Mouse (Mus musculus): Measurements from ENCODE around the gene Cdadc1. TPM values are rescaled to one million over a fixed set of nuclear protein-coding genes. Genes with fewer than 3 reads are reported as not detected.

The Cdadc1 gene
- polyA plus RNA-seq, 1 experiment from 2014 or later: 32.5 TPM

DNA sequence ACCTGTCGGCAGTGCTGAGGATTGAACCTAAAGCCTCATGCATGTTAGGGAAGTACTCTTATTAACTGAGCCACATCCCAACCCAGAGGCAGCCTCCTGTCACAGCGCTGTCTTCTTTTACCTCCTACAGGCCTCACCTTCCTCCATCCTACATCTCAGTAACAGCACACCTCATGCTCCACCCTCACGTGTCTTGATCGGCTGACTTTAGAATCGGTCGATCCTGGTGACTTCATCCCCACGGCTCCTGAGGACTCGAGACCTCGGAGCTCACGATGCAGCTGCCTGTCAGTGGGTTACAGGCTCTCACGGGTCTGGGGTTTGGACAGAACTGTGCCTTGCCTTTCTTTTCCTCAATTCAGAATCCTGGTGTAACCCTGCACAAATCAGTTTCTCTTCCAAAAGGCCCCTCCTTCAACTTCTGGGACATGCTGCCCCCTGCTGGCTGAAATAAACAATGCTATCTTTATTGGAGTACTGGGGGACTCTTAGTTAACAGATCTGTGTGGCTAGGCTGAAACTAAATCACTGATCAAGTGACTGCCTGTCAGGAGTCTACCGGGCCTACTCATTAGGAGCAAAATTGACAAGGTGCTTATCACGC is 41.7 kb downstream of the Cdadc1 start:
- H3K27me3 ChIP-seq: no peaks in the 10 kb centered on the region

DNA sequence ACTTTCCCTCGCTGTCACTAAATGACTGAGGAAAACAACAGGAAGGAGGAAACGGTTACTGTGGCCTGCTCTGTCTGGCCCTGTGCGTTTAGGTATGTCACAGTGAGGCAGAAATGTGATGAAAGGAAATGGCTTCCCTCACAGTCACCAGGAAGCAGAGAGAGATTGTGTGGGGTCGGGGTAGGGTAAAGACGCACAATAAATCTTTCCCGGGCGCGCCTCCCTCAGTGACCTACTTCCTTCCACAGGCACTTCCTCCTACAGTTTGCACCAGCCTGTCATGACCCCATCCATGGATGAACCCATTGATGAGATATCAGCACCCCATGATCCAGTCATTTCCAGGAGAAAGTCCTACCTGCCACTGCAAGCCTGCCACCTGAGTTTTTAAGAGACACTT is 42.7 kb downstream of the Cdadc1 start:
- H3K4me2 ChIP-seq (replicated peaks): no peak overlapping the region
- H3K36me3 ChIP-seq: no peaks in the 10 kb centered on the region
- no peak for ATAC-seq (ENCODE audit: insufficient number of reproducible peaks, low FRiP score, low TSS enrichment, low read depth)
- no peaks in the 10 kb centered on the region for H3K9me3 ChIP-seq (replicated peaks)
- WGBS: 82% methylated on average over 8 of the region's 8 CpGs
- no peak overlapping the region for H3K27ac ChIP-seq (replicated peaks)
- H3K27me3 ChIP-seq: no peaks in the 10 kb centered on the region
- H3K4me3 ChIP-seq (replicated peaks): no peak overlapping the region
- H3K4me1 ChIP-seq: no peaks in the 10 kb centered on the region
- H3K9ac ChIP-seq: no peak overlapping the region

More for the DNA sequence above, 41.7 kb downstream of the Cdadc1 start:
- Histone ChIP-seq H3K9ac (no peak overlapping the region), H3K36me3 (no peaks in the 10 kb centered on the region), H3K4me1 (no peaks in the 10 kb centered on the region), H3K27ac (replicated peaks) (no peak overlapping the region), H3K4me3 (replicated peaks) (0 out of 2 replicates have a peak overlapping the region, but pooled peaks have one; percentile 11), H3K4me2 (replicated peaks) (peak overlapping the region; percentile 32; the same call in 1 of the 2 replicates), H3K9me3 (replicated peaks) (no peaks in the 10 kb centered on the region)
- no peak for ATAC-seq (ENCODE audit: insufficient number of reproducible peaks, low FRiP score, low TSS enrichment, low read depth)
- WGBS: 46% methylated on average over 13 of the region's 13 CpGs

DNA sequence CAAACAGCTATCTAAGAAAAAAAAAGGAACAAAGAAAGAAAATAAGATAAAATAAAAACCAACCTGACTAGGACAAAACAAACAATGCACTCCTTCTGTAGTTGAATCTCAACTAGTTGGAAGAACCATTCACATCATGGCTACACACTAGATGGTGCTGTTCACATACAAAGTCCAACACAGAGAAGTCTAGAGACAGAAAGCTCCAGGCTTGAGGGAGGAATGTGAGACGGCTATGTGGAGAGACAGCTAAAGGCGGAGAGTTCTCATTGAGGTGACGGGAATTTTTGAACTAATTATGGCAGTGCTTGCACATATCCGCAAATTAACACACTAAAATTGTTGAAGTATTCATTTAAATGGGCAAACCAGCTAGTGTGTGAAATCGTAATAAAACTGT is 43.7 kb downstream of the Cdadc1 start:
- 64% methylated on average over 5 of the region's 5 CpGs for WGBS
- Histone ChIP-seq H3K4me2 (replicated peaks) (no peak overlapping the region), H3K27me3 (no peaks in the 10 kb centered on the region), H3K27ac (replicated peaks) (no peak overlapping the region), H3K9me3 (replicated peaks) (no peaks in the 10 kb centered on the region), H3K36me3 (no peaks in the 10 kb centered on the region), H3K9ac (no peak overlapping the region), H3K4me3 (replicated peaks) (no peak overlapping the region), H3K4me1 (no peaks in the 10 kb centered on the region)
- no peak for ATAC-seq (ENCODE audit: insufficient number of reproducible peaks, low FRiP score, low TSS enrichment, low read depth)

DNA sequence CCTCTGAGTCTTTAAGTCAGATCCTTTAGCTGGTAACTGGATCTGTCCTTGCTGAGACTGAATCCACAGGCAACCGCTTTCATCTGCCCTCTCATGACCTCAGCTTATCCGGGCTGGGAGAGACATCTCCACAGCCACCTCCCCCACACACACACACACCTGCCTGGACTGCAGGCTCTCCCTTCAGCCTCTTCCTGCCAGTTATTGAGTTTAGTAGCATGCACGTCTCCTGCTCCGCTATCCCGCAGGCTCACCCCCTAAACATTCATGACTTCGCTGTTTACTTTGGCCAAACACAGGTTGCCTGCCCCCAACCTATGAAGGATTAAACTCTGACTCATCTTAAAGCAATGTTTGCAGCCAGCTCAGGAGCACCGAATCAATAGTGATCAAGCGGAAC is 45.8 kb downstream of the Cdadc1 start:
- Histone ChIP-seq H3K4me3 (replicated peaks) (no peak overlapping the region), H3K4me1 (no peaks in the 10 kb centered on the region), H3K27ac (replicated peaks) (no peak overlapping the region), H3K9me3 (replicated peaks) (no peaks in the 10 kb centered on the region), H3K36me3 (0 out of 2 replicates have a peak, but pooled peaks cover 3% of the 10 kb centered on the region), H3K4me2 (replicated peaks) (no peak overlapping the region), H3K9ac (no peak overlapping the region), H3K27me3 (no peaks in the 10 kb centered on the region)
- no peak for ATAC-seq (ENCODE audit: insufficient number of reproducible peaks, low FRiP score, low TSS enrichment, low read depth)
- 50% methylated on average over 8 of the region's 8 CpGs for WGBS

DNA sequence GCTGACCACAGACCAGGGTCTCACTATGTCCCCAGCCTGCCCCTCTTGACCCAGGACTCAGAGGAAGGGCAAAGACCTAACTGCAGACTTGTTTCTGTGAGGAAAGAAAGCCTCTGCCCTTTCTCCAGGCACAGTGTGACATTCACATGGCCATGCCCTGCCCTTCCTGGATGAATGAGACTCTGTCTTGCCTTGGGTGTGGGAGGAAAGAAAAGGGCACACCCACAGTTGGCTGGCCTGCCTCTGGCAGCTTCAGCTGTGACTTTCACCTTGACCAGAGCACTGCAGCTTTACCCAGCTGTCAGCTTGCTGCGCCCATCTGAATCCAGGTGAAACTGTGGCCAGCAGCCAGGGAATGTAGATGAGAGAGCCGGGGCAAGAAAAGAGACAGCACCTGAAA is 46.9 kb downstream of the Cdadc1 start:
- Histone ChIP-seq H3K9me3 (replicated peaks) (no peaks in the 10 kb centered on the region), H3K27ac (replicated peaks) (no peak overlapping the region), H3K27me3 (no peaks in the 10 kb centered on the region), H3K4me3 (replicated peaks) (no peak overlapping the region), H3K9ac (no peak overlapping the region), H3K36me3 (0 out of 2 replicates have a peak, but pooled peaks cover 3% of the 10 kb centered on the region), H3K4me1 (no peaks in the 10 kb centered on the region), H3K4me2 (replicated peaks) (no peak overlapping the region)
- ATAC-seq (ENCODE audit: insufficient number of reproducible peaks, low FRiP score, low TSS enrichment, low read depth): no peak
- 82% methylated on average over 2 of the region's 2 CpGs for WGBS

DNA sequence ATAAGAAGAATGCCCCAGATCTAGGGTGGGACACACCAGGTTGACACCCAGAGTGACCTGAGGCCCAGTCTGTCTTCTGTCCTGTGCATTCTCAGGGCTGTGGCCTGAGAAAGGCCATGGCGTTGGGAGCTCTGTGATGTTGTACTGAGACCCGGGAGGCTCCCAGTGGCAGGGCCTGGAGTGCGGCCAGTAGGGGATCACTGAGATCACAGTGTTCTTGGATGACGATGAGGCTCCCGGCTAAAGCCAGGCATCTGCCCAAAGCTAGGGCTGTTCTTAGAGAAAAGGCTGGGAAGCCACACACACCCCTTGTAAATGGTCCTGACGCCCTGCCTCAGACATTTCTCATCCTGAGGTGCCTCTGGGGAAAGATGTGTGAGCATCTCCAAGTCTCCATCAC is 48.7 kb downstream of the Cdadc1 start:
- Histone ChIP-seq H3K9ac (no peak overlapping the region), H3K4me1 (no peaks in the 10 kb centered on the region), H3K27ac (replicated peaks) (no peak overlapping the region), H3K36me3 (0 out of 2 replicates have a peak, but pooled peaks cover 3% of the 10 kb centered on the region), H3K27me3 (no peaks in the 10 kb centered on the region), H3K9me3 (replicated peaks) (no peaks in the 10 kb centered on the region), H3K4me2 (replicated peaks) (no peak overlapping the region), H3K4me3 (replicated peaks) (no peak overlapping the region)
- 80% methylated on average over 6 of the region's 6 CpGs for WGBS
- ATAC-seq (ENCODE audit: insufficient number of reproducible peaks, low FRiP score, low TSS enrichment, low read depth): no peak

DNA sequence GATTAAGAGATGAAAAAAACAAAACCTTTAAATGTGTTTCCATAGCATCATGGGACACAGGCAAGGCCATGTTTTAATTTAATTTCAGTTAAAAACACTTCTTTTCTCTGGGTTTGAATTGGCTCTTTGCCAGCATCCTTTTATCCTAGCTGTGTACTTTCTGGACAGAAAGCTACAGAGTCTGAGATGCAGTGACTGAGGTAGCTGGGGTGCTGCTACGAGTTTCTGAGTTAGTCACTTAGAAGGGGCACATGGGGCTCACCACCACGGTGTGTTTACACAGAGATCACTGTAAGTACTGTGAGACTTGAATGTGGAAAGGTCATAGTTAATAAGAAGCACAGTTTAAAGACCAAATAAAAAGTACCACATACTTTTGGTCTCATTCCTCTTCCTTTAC is 49.2 kb downstream of the Cdadc1 start:
- H3K36me3 ChIP-seq: 0 out of 2 replicates have a peak, but pooled peaks cover 3% of the 10 kb centered on the region
- ATAC-seq (ENCODE audit: insufficient number of reproducible peaks, low FRiP score, low TSS enrichment, low read depth): no peak
- WGBS: 46% methylated on average over 2 of the region's 2 CpGs
- no peak overlapping the region for H3K4me3 ChIP-seq (replicated peaks)
- no peak overlapping the region for H3K9ac ChIP-seq
- no peaks in the 10 kb centered on the region for H3K27me3 ChIP-seq
- no peaks in the 10 kb centered on the region for H3K4me1 ChIP-seq
- H3K4me2 ChIP-seq (replicated peaks): no peak overlapping the region
- H3K27ac ChIP-seq (replicated peaks): no peak overlapping the region
- no peaks in the 10 kb centered on the region for H3K9me3 ChIP-seq (replicated peaks)

DNA sequence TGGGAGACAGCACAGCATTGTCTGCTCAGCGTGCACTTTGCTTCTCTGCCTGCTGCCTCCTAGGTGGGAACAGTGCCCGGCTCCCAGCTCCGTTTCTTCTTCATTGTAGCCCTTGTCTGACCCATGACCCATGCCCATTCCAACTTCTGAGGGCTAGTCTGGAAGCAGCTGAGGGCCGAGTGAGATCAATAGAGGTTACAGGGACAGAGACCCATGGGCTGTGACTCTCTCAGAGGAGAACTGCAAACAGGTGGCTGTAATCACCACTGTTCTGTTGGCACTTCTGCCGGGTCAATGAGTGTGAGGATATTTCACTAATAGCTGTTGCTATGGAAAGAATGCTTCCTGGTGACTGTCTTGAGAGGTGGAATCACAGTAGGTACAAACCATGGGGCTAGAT is 50.2 kb downstream of the Cdadc1 start:
- Histone ChIP-seq H3K36me3 (0 out of 2 replicates have a peak, but pooled peaks cover 3% of the 10 kb centered on the region), H3K9me3 (replicated peaks) (no peaks in the 10 kb centered on the region), H3K4me2 (replicated peaks) (no peak overlapping the region), H3K27ac (replicated peaks) (no peak overlapping the region), H3K9ac (no peak overlapping the region), H3K27me3 (no peaks in the 10 kb centered on the region), H3K4me1 (no peaks in the 10 kb centered on the region), H3K4me3 (replicated peaks) (no peak overlapping the region)
- no peak for ATAC-seq (ENCODE audit: insufficient number of reproducible peaks, low FRiP score, low TSS enrichment, low read depth)
- 69% methylated on average over 5 of the region's 5 CpGs for WGBS

DNA sequence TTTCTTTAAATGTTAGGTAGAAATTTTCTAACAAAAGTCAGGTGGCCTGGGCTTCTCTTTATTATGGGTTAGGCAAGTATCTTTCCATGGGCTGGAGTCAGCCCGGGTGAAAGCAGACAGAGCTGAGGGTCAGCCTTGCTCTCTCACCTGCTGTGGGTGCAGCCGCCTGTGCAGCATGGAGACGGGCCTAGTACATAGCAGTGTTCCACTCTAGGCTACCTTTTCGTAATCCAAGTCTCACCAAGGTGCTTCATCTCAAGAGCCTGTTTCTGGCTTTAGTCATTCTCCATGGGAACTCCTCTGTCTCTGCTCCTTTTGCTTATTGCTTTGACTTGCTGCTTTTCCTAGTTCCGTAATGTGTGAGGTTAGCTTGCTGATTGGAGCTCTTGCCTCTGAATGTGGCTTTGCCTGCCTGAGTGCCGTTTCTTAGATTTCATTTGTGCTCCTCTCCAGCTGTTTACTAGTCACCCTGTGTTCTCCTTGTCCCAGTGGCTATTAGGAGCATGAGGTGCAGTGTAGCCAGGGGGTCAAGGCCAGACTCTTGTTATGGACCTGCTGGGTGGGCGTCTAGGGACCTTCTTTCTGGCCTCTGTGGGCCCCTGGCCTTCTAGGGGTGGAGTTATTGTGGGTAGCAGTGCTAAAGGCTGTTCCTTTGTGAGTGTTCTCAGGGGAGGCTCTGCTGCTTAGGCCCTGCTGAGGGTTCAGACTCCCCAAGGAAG is 51.4 kb downstream of the Cdadc1 start:
- no peaks in the 10 kb centered on the region for H3K9me3 ChIP-seq (replicated peaks)
- WGBS: 82% methylated on average over 7 of the region's 7 CpGs
- H3K36me3 ChIP-seq: 0 out of 2 replicates have a peak, but pooled peaks cover 3% of the 10 kb centered on the region
- no peaks in the 10 kb centered on the region for H3K4me1 ChIP-seq
- H3K27me3 ChIP-seq: no peaks in the 10 kb centered on the region
- no peak for ATAC-seq (ENCODE audit: insufficient number of reproducible peaks, low FRiP score, low TSS enrichment, low read depth)
- no peak overlapping the region for H3K9ac ChIP-seq
- no peak overlapping the region for H3K4me2 ChIP-seq (replicated peaks)
- H3K27ac ChIP-seq (replicated peaks): no peak overlapping the region
- H3K4me3 ChIP-seq (replicated peaks): no peak overlapping the region

DNA sequence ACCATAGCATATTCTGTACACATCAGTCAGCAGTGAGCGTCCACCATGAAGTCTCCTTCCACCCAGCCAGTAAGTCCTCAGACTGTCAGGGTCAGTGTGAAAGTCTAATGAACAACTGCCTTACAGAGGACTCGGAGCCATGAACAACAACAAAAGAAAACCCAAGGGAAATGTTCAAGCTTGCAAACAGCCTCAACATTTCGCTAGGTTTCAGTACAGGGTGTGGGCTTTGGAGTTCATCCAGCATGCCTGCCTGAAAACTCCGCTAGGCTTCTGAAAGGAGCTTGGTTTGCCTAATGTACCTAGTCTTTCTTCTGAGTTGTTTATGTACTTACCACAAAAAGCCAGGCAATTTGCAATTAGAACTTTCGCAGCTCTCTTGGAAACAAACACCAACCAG is 53.8 kb downstream of the Cdadc1 start:
- WGBS: 50% methylated on average over 5 of the region's 5 CpGs
- Histone ChIP-seq H3K4me1 (no peaks in the 10 kb centered on the region), H3K27ac (replicated peaks) (no peak overlapping the region), H3K9ac (no peak overlapping the region), H3K36me3 (0 out of 2 replicates have a peak, but pooled peaks cover 3% of the 10 kb centered on the region), H3K4me2 (replicated peaks) (no peak overlapping the region), H3K4me3 (replicated peaks) (no peak overlapping the region), H3K27me3 (no peaks in the 10 kb centered on the region), H3K9me3 (replicated peaks) (no peaks in the 10 kb centered on the region)
- ATAC-seq (ENCODE audit: insufficient number of reproducible peaks, low FRiP score, low TSS enrichment, low read depth): no peak

DNA sequence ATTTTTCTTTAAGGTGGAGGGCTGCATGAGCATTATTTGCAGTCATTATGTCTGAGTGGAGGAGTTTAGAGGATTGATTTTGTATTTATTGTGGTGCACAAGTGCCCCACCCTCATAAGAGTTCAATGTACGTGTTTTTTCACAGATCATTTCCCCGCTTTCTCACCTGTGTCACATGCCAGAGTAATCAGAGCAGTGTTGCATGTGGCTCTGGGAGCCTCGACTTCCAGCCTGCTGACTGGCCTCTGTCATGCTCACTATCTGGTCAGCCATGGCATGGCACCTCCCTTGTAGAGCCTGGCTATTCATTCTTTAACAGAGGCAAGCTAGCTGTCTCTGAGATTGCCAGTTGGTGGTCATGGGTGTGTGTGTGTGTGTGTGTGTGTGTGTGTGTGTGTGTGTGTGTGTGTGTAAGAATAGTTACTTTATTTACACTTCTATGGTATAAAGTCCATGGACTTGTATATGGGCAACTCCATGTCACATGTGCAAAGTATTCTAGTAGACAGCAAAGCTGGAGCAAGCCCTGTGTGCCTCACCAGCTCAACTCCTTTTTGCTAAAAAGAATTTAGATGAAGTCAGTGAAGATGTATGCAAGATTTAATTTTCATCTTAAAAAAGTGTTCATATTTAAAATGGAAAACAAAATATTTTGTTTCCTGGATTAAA is 54.5 kb downstream of the Cdadc1 start:
- Histone ChIP-seq H3K36me3 (0 out of 2 replicates have a peak, but pooled peaks cover 3% of the 10 kb centered on the region), H3K9me3 (replicated peaks) (no peaks in the 10 kb centered on the region), H3K4me1 (no peaks in the 10 kb centered on the region), H3K27me3 (no peaks in the 10 kb centered on the region), H3K27ac (replicated peaks) (no peak overlapping the region), H3K9ac (no peak overlapping the region), H3K4me3 (replicated peaks) (no peak overlapping the region), H3K4me2 (replicated peaks) (no peak overlapping the region)
- WGBS: 81% methylated on average over 3 of the region's 3 CpGs
- no peak for ATAC-seq (ENCODE audit: insufficient number of reproducible peaks, low FRiP score, low TSS enrichment, low read depth)
